Mouse (Mus musculus): ENCODE measurements around the gene Gmcl1. TPM values are rescaled to one million over a fixed set of nuclear protein-coding genes. Genes with fewer than 3 reads are reported as not detected.

The Gmcl1 gene
- polyA plus RNA-seq, 1 experiment from 2014 or later = 33.8 TPM

- H3K9me3 ChIP-seq (replicated peaks; ENCODE audit: control insufficient read depth, low read length) = no peaks in the 10 kb centered on the region
- no peak overlapping the region for H3K9ac ChIP-seq (ENCODE audit: low read length)
- H3K4me3 ChIP-seq (ENCODE audit: low read depth, low read length) = no peak overlapping the region
- 88% methylated on average over 4 of the region's 4 CpGs for WGBS
- H3K27me3 ChIP-seq (replicated peaks; ENCODE audit: control insufficient read depth, insufficient read depth, low read length) = no peaks in the 10 kb centered on the region
- no peak for DNase-seq (ENCODE audit: low spot score)
- ATAC-seq = no peak
- H3K4me1 ChIP-seq (ENCODE audit: control insufficient read depth, insufficient read depth, low read length) = no peaks in the 10 kb centered on the region
- no peak overlapping the region for H3K4me2 ChIP-seq (ENCODE audit: low read length)
- H3K27ac ChIP-seq (ENCODE audit: low read depth, low read length) = no peak overlapping the region
- H3K36me3 ChIP-seq (ENCODE audit: control insufficient read depth, insufficient read depth, low read length) = no peaks in the 10 kb centered on the region
Measured at GRCm38 (mm10) chr6:86773830-86774229, 40.6 kb upstream of the Gmcl1 start.

- ATAC-seq (no peak), DNase-seq (ENCODE audit: low spot score) (no peak)
- no peaks in the 10 kb centered on the region for H3K4me1 ChIP-seq (ENCODE audit: control insufficient read depth, insufficient read depth, low read length)
- H3K27ac ChIP-seq (ENCODE audit: low read depth, low read length) = no peak overlapping the region
- no peak overlapping the region for H3K9ac ChIP-seq (ENCODE audit: low read length)
- no peaks in the 10 kb centered on the region for H3K9me3 ChIP-seq (replicated peaks; ENCODE audit: control insufficient read depth, low read length)
- no peak overlapping the region for H3K4me2 ChIP-seq (ENCODE audit: low read length)
- H3K4me3 ChIP-seq (ENCODE audit: low read depth, low read length) = no peak overlapping the region
- WGBS = 88% methylated on average over 7 of the region's 7 CpGs
- no peaks in the 10 kb centered on the region for H3K27me3 ChIP-seq (replicated peaks; ENCODE audit: control insufficient read depth, insufficient read depth, low read length)
- no peaks in the 10 kb centered on the region for H3K36me3 ChIP-seq (ENCODE audit: control insufficient read depth, insufficient read depth, low read length)
Measured at GRCm38 (mm10) chr6:86772631-86773030, 39.4 kb upstream of the Gmcl1 start.

- no peak for DNase-seq (ENCODE audit: low spot score)
- H3K4me3 ChIP-seq (ENCODE audit: low read depth, low read length) = no peak overlapping the region
- no peak overlapping the region for H3K4me2 ChIP-seq (ENCODE audit: low read length)
- no peaks in the 10 kb centered on the region for H3K9me3 ChIP-seq (replicated peaks; ENCODE audit: control insufficient read depth, low read length)
- H3K36me3 ChIP-seq (ENCODE audit: control insufficient read depth, insufficient read depth, low read length) = no peaks in the 10 kb centered on the region
- no peaks in the 10 kb centered on the region for H3K27me3 ChIP-seq (replicated peaks; ENCODE audit: control insufficient read depth, insufficient read depth, low read length)
- H3K27ac ChIP-seq (ENCODE audit: low read depth, low read length) = no peak overlapping the region
- WGBS = 86% methylated on average over 4 of the region's 4 CpGs
- H3K9ac ChIP-seq (ENCODE audit: low read length) = no peak overlapping the region
- H3K4me1 ChIP-seq (ENCODE audit: control insufficient read depth, insufficient read depth, low read length) = no peaks in the 10 kb centered on the region
- ATAC-seq = no peak
Measured at GRCm38 (mm10) chr6:86768938-86769337, 35.8 kb upstream of the Gmcl1 start.

GRCm38 (mm10) chr6:86768186-86768776 is 35.1 kb upstream of the Gmcl1 start:
- H3K9ac ChIP-seq (ENCODE audit: low read length) = no peak overlapping the region
- H3K4me2 ChIP-seq (ENCODE audit: low read length) = no peak overlapping the region
- no peak for DNase-seq (ENCODE audit: low spot score)
- H3K4me1 ChIP-seq (ENCODE audit: control insufficient read depth, insufficient read depth, low read length) = no peaks in the 10 kb centered on the region
- ATAC-seq = no peak
- no peak overlapping the region for H3K27ac ChIP-seq (ENCODE audit: low read depth, low read length)
- no peaks in the 10 kb centered on the region for H3K27me3 ChIP-seq (replicated peaks; ENCODE audit: control insufficient read depth, insufficient read depth, low read length)
- 85% methylated on average over 4 of the region's 4 CpGs for WGBS
- no peak overlapping the region for H3K4me3 ChIP-seq (ENCODE audit: low read depth, low read length)
- no peaks in the 10 kb centered on the region for H3K9me3 ChIP-seq (replicated peaks; ENCODE audit: control insufficient read depth, low read length)
- H3K36me3 ChIP-seq (ENCODE audit: control insufficient read depth, insufficient read depth, low read length) = no peaks in the 10 kb centered on the region

- DNase-seq (ENCODE audit: low spot score) = no peak
- WGBS = 85% methylated on average over 3 of the region's 3 CpGs
- Histone ChIP-seq H3K4me3 (ENCODE audit: low read depth, low read length) (no peak overlapping the region), H3K9ac (ENCODE audit: low read length) (no peak overlapping the region), H3K4me2 (ENCODE audit: low read length) (no peak overlapping the region), H3K4me1 (ENCODE audit: control insufficient read depth, insufficient read depth, low read length) (no peaks in the 10 kb centered on the region), H3K27ac (ENCODE audit: low read depth, low read length) (no peak overlapping the region), H3K36me3 (ENCODE audit: control insufficient read depth, insufficient read depth, low read length) (no peaks in the 10 kb centered on the region), H3K27me3 (replicated peaks; ENCODE audit: control insufficient read depth, insufficient read depth, low read length) (no peaks in the 10 kb centered on the region), H3K9me3 (replicated peaks; ENCODE audit: control insufficient read depth, low read length) (no peaks in the 10 kb centered on the region)
- ATAC-seq = no peak
Measured at GRCm38 (mm10) chr6:86767465-86767864, 34.3 kb upstream of the Gmcl1 start.

- Histone ChIP-seq H3K27me3 (replicated peaks; ENCODE audit: control insufficient read depth, insufficient read depth, low read length) (no peaks in the 10 kb centered on the region), H3K27ac (ENCODE audit: low read depth, low read length) (no peak overlapping the region), H3K4me3 (ENCODE audit: low read depth, low read length) (no peak overlapping the region), H3K9me3 (replicated peaks; ENCODE audit: control insufficient read depth, low read length) (no peaks in the 10 kb centered on the region), H3K4me1 (ENCODE audit: control insufficient read depth, insufficient read depth, low read length) (no peaks in the 10 kb centered on the region), H3K36me3 (ENCODE audit: control insufficient read depth, insufficient read depth, low read length) (no peaks in the 10 kb centered on the region), H3K9ac (ENCODE audit: low read length) (no peak overlapping the region), H3K4me2 (ENCODE audit: low read length) (no peak overlapping the region)
- ATAC-seq (no peak), DNase-seq (ENCODE audit: low spot score) (no peak)
- WGBS = 82% methylated on average over 6 of the region's 6 CpGs
Measured at GRCm38 (mm10) chr6:86765637-86766059, 32.5 kb upstream of the Gmcl1 start.

GRCm38 (mm10) chr6:86754105-86754863 is 21.1 kb upstream of the Gmcl1 start:
- H3K27ac ChIP-seq (ENCODE audit: low read depth, low read length) = no peak overlapping the region
- H3K4me2 ChIP-seq (ENCODE audit: low read length) = no peak overlapping the region
- no peak overlapping the region for H3K9ac ChIP-seq (ENCODE audit: low read length)
- no peak for DNase-seq (ENCODE audit: low spot score)
- H3K9me3 ChIP-seq (replicated peaks; ENCODE audit: control insufficient read depth, low read length) = no peaks in the 10 kb centered on the region
- no peaks in the 10 kb centered on the region for H3K4me1 ChIP-seq (ENCODE audit: control insufficient read depth, insufficient read depth, low read length)
- WGBS = 88% methylated on average over 10 of the region's 10 CpGs
- no peaks in the 10 kb centered on the region for H3K27me3 ChIP-seq (replicated peaks; ENCODE audit: control insufficient read depth, insufficient read depth, low read length)
- ATAC-seq = no peak
- no peaks in the 10 kb centered on the region for H3K36me3 ChIP-seq (ENCODE audit: control insufficient read depth, insufficient read depth, low read length)
- H3K4me3 ChIP-seq (ENCODE audit: low read depth, low read length) = no peak overlapping the region

GRCm38 (mm10) chr6:86752843-86753485 is 19.8 kb upstream of the Gmcl1 start:
- Histone ChIP-seq H3K27me3 (replicated peaks; ENCODE audit: control insufficient read depth, insufficient read depth, low read length) (no peaks in the 10 kb centered on the region), H3K27ac (ENCODE audit: low read depth, low read length) (no peak overlapping the region), H3K4me3 (ENCODE audit: low read depth, low read length) (no peak overlapping the region), H3K9ac (ENCODE audit: low read length) (no peak overlapping the region), H3K36me3 (ENCODE audit: control insufficient read depth, insufficient read depth, low read length) (no peaks in the 10 kb centered on the region), H3K4me1 (ENCODE audit: control insufficient read depth, insufficient read depth, low read length) (no peaks in the 10 kb centered on the region), H3K4me2 (ENCODE audit: low read length) (no peak overlapping the region), H3K9me3 (replicated peaks; ENCODE audit: control insufficient read depth, low read length) (no peaks in the 10 kb centered on the region)
- DNase-seq (ENCODE audit: low spot score) (no peak), ATAC-seq (no peak)
- 80% methylated on average over 5 of the region's 5 CpGs for WGBS

GRCm38 (mm10) chr6:86750961-86751360 is 17.8 kb upstream of the Gmcl1 start:
- Histone ChIP-seq H3K9ac (ENCODE audit: low read length) (no peak overlapping the region), H3K27me3 (replicated peaks; ENCODE audit: control insufficient read depth, insufficient read depth, low read length) (no peaks in the 10 kb centered on the region), H3K4me3 (ENCODE audit: low read depth, low read length) (no peak overlapping the region), H3K9me3 (replicated peaks; ENCODE audit: control insufficient read depth, low read length) (no peaks in the 10 kb centered on the region), H3K4me2 (ENCODE audit: low read length) (no peak overlapping the region), H3K27ac (ENCODE audit: low read depth, low read length) (no peak overlapping the region), H3K4me1 (ENCODE audit: control insufficient read depth, insufficient read depth, low read length) (no peaks in the 10 kb centered on the region), H3K36me3 (ENCODE audit: control insufficient read depth, insufficient read depth, low read length) (no peaks in the 10 kb centered on the region)
- ATAC-seq (no peak), DNase-seq (ENCODE audit: low spot score) (no peak)
- WGBS = 86% methylated on average over 4 of the region's 4 CpGs

Measured in forebrain, embryonic 14.5 days (tissue).